23 mouse cellular contexts compared by ENCODE assay signal in the genomic region with DNA sequence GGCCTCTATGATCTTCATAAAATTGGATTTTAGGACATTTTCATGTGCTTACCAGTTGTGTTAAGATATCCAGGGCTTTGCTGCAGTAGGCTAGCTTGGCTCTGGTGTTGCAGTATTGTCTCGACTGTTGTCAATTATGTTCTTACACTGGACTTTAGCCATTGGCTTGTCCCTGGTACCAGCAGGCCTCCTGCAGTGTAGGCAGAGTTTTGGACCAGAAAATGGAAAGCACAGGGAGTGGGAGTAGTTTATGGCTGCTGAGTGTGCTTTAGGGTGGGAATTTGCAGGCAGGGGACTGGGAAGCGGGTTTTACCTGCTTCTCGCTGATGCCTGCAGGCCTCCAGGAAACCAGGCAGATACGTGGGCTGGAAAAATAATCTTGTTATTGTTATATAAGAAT.
A peak's percentile ranks its signal among the peaks of the same experiment; 100 is the strongest.
DNase-seq lines count a peak whose midpoint lies in the region.
"Had no signal": no experiment of that assay in that cellular context is flagged by ENCODE, and none has a peak within 500 bp of the region (broad histone marks: within the 10 kb centered on the region; RNA-seq: fewer than 3 reads in every experiment).

No protein-coding gene starts in this region.

- intact Hi-C loops in left cerebral cortex, postnatal 10 days (cut with DNase I) = no loop called here

- WGBS in heart, embryonic 10.5 days = 82% methylated on average over 4 of the region's 4 CpGs

- no peaks in the 10 kb centered on the region for H3K36me3 ChIP-seq in heart, embryonic 10.5 days
- H3K36me3 ChIP-seq: embryonic facial prominence, embryonic 15.5 days; forebrain, embryonic 10.5 days; G1E; hindbrain, embryonic 12.5 days had no signal

- peak; percentile 6 to 20 for DNase-seq in cerebellum, postnatal 10 days
- DNase-seq in cerebellum, adult 9-11 months = no peak
- DNase-seq in heart, adult 11 months = peak; percentile 70
- no peak for DNase-seq in heart, embryonic 10.5 days (ENCODE audit: low spot score)
- DNase-seq in left cerebral cortex, adult 18-20 months (ENCODE audit: low spot score in 2 of 2) = peak; percentile 2 to 15
- DNase-seq in left cerebral cortex, postnatal 10 days (ENCODE audit: extremely low spot score in 1 of 2, low spot score in 2 of 2) = no peak
- peak; percentile 17 for DNase-seq in right cerebral cortex, postnatal 25 days
- no peak for DNase-seq in right cerebral cortex, postnatal 4 days
- DNase-seq: adrenal gland, adult 8-10 months; adrenal gland, postnatal 36 days; B cell, adult 2 months; cerebellum, adult 11 months; cerebellum, adult 9-10 months; embryo, embryonic 11 days; gastrocnemius, adult 2 months; gastrocnemius, postnatal 25 days; heart, postnatal 10 days; heart, postnatal 4 days had no signal

- H3K4me1 ChIP-seq in heart, embryonic 10.5 days = no peaks in the 10 kb centered on the region
- H3K4me1 ChIP-seq: embryonic facial prominence, embryonic 15.5 days; forebrain, embryonic 10.5 days; hindbrain, embryonic 12.5 days had no signal

- H3K9me3 ChIP-seq in heart, embryonic 10.5 days = no peaks in the 10 kb centered on the region
- H3K9me3 ChIP-seq: embryonic facial prominence, embryonic 15.5 days; forebrain, embryonic 10.5 days; hindbrain, embryonic 12.5 days had no signal

- no peaks in the 10 kb centered on the region for H3K27me3 ChIP-seq in heart, embryonic 10.5 days (ENCODE audit: insufficient read depth, poor library complexity, severe bottlenecking)
- H3K27me3 ChIP-seq: embryonic facial prominence, embryonic 15.5 days; hindbrain, embryonic 12.5 days had no signal

- H3K27ac ChIP-seq in heart, embryonic 10.5 days = no peak overlapping the region
- H3K27ac ChIP-seq: embryonic facial prominence, embryonic 15.5 days; forebrain, embryonic 10.5 days; gastrocnemius, adult 2 months; hindbrain, embryonic 12.5 days had no signal

- no peak overlapping the region for H3K4me3 ChIP-seq in heart, embryonic 10.5 days
- H3K4me3 ChIP-seq: embryonic facial prominence, embryonic 15.5 days; erythroblast, embryonic 14.5 days; forebrain, embryonic 10.5 days; gastrocnemius, adult 2 months; hindbrain, embryonic 12.5 days had no signal

Comparison
In these comparisons a context has a peak if more than half of its experiments do, and no peak if none do; other contexts are left out.
1. DNase-seq: peak in cerebellum, postnatal 10 days (2 of 2), heart, adult 11 months (single experiment), left cerebral cortex, adult 18-20 months (2 of 2) and right cerebral cortex, postnatal 25 days (single experiment); none in cerebellum, adult 9-11 months (single experiment), heart, embryonic 10.5 days (single experiment), left cerebral cortex, postnatal 10 days (0 of 2) and right cerebral cortex, postnatal 4 days (single experiment).